Mouse (Mus musculus) hindbrain, embryonic 13.5 days (tissue): ENCODE data around the gene Zc3h18. TPM values are rescaled to one million over a fixed set of nuclear protein-coding genes. Genes with fewer than 3 reads are reported as not detected.

Experiments
- ATAC-seq: fragments of 200-750 bp; cut with Nextera tagmentation; 2 replicates; pipeline ENCODE4 v1.8.0; 2017; ENCODE audit warnings: moderate TSS enrichment; ENCODE audit not compliant: low FRiP score
- H3K27ac ChIP-seq: fragments of 300-500 bp; sonication (generic); 2 replicates; pipeline ENCODE4 v1.5.1; 2015; ENCODE audit warnings: inconsistent platforms, mild to moderate bottlenecking, moderate library complexity
- H3K27me3 ChIP-seq: fragments of 300-500 bp; sonication (generic); 2 replicates; pipeline ENCODE4 v1.6.1; 2015; ENCODE audit warnings: mild to moderate bottlenecking, inconsistent platforms
- H3K36me3 ChIP-seq: fragments of 300-500 bp; sonication (generic); 2 replicates; pipeline ENCODE4 v1.6.1; 2015; ENCODE audit warnings: mild to moderate bottlenecking, inconsistent platforms
- H3K4me1 ChIP-seq: fragments of 300-500 bp; sonication (generic); replicated peaks from 2 replicates; pipeline ENCODE4 v1.6.1; 2015; ENCODE audit warnings: inconsistent platforms
- H3K4me2 ChIP-seq: fragments of 300-500 bp; sonication (generic); 2 replicates; pipeline ENCODE4 v1.6.1; 2015; ENCODE audit warnings: inconsistent platforms, mild to moderate bottlenecking, moderate library complexity
- H3K4me3 ChIP-seq: fragments of 300-500 bp; sonication (generic); 2 replicates; pipeline ENCODE4 v1.5.1; 2015; ENCODE audit warnings: mild to moderate bottlenecking, inconsistent platforms
- H3K9ac ChIP-seq: fragments of 300-500 bp; sonication (generic); 2 replicates; pipeline ENCODE4 v1.6.1; 2015; ENCODE audit warnings: mild to moderate bottlenecking, inconsistent platforms
- H3K9me3 ChIP-seq: fragments of 300-500 bp; sonication (generic); 2 replicates; pipeline ENCODE4 v1.6.1; 2016; ENCODE audit warnings: inconsistent platforms
- WGBS: fragments of 180-500 bp; shearing (Covaris S2); methylation state at CpG from one replicate; pipeline ENCODE4 v1.1.7; 2015; 5-methylcytosine and 5-hydroxymethylcytosine counted together
- polyA plus RNA-seq: library from polyadenylated mRNA; unstranded; fragments of >200 nt; fragmentation: Nextera tagmentation; extraction: Ambion mirVana; gene quantifications from 2 replicates; pipeline ENCODE4 v1.2.1, GENCODE M21; 2015

Gene Zc3h18
- polyA plus RNA-seq, 1 experiment from 2014 or later: 38.5 TPM

- Histone ChIP-seq H3K4me3 (no peak overlapping the region), H3K27ac (no peak overlapping the region), H3K4me2 (no peak overlapping the region), H3K9ac (no peak overlapping the region), H3K4me1 (no peaks in the 10 kb centered on the region), H3K9me3 (no peaks in the 10 kb centered on the region), H3K36me3 (peaks cover 49% of the 10 kb centered on the region), H3K27me3 (no peaks in the 10 kb centered on the region)
- WGBS: 69% methylated on average over 9 of the region's 9 CpGs
- ATAC-seq: no peak
Observed at GRCm38 (mm10) chr8:122419881-122420555, 43.6 kb downstream of the Zc3h18 start.

DNA sequence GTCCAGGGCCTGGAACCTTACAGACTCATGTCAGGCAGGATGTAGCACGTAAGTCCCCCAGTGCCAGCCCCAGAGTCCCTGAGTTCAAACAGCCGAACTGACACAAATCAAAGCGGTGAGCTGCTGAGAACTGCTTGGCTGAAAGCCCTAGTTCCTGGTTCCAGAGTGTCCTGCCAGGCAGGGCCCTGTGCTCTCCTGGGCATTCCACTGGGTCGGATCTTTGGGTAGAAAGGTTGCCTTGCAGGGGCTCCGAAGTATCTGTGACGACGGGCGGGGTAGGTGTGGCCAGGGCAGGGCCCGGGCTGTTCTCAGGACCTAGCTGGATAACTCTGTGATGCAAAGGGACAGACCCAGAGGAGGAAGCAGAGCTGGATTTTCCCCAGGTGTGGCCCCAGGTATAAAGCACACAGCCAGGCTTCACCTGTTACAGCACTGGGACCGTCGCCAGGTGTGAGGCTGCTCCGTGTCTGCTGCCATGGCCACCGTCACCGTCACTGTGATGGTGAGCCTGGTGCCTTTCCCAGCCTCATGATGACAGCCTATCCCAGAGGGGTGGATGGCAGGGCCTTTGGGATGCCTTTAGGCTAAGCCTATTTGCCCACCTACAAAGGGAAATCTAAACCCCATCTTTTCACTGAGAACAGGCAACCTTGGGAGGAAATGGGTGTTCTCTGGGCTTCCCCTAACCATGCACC lies 45.1 kb downstream of the Zc3h18 start, which contains the start of gene Il17c:
Il17c (plus strand) TSS at position 645 of the 695 bp plus-strand sequence.
- ATAC-seq: no peak
- Histone ChIP-seq H3K4me3 (no peak within 1 kb of the TSS), H3K4me1 (no peaks in the 10 kb centered on the region), H3K4me2 (no peak within 1 kb of the TSS), H3K27me3 (no peaks in the 10 kb centered on the region), H3K36me3 (peaks cover 34% of the 10 kb centered on the region), H3K27ac (no peak within 1 kb of the TSS), H3K9ac (no peak within 1 kb of the TSS), H3K9me3 (no peaks in the 10 kb centered on the region)
- 89% methylated on average over 14 of the region's 14 CpGs for WGBS

- Histone ChIP-seq H3K4me2 (no peak overlapping the region), H3K27me3 (no peaks in the 10 kb centered on the region), H3K9ac (no peak overlapping the region; the same call in 1 of the 2 replicates), H3K4me1 (no peaks in the 10 kb centered on the region), H3K36me3 (peaks cover 19% of the 10 kb centered on the region), H3K27ac (no peak overlapping the region), H3K4me3 (no peak overlapping the region), H3K9me3 (no peaks in the 10 kb centered on the region)
- WGBS: 85% methylated on average over 24 of the region's 24 CpGs
- ATAC-seq: no peak
Observed at GRCm38 (mm10) chr8:122423217-122423616, 46.8 kb downstream of the Zc3h18 start.

- no peak for ATAC-seq
- Histone ChIP-seq H3K4me1 (no peaks in the 10 kb centered on the region), H3K27me3 (no peaks in the 10 kb centered on the region), H3K4me2 (no peak overlapping the region), H3K9ac (no peak overlapping the region), H3K27ac (no peak overlapping the region), H3K4me3 (no peak overlapping the region), H3K9me3 (no peaks in the 10 kb centered on the region), H3K36me3 (peaks cover 14% of the 10 kb centered on the region)
- WGBS: 52% methylated on average over 5 of the region's 5 CpGs
Observed at GRCm38 (mm10) chr8:122423659-122424058, 47.2 kb downstream of the Zc3h18 start.

GRCm38 (mm10) chr8:122426145-122426544 lies 49.7 kb downstream of the Zc3h18 start:
- Histone ChIP-seq H3K36me3 (peaks cover under 1% of the 10 kb centered on the region; the same call in 1 of the 2 replicates), H3K4me2 (no peak overlapping the region), H3K9me3 (no peaks in the 10 kb centered on the region), H3K27ac (no peak overlapping the region), H3K4me1 (no peaks in the 10 kb centered on the region), H3K27me3 (no peaks in the 10 kb centered on the region), H3K9ac (no peak overlapping the region), H3K4me3 (no peak overlapping the region)
- WGBS: 84% methylated on average over 9 of the region's 9 CpGs
- ATAC-seq: no peak

DNA sequence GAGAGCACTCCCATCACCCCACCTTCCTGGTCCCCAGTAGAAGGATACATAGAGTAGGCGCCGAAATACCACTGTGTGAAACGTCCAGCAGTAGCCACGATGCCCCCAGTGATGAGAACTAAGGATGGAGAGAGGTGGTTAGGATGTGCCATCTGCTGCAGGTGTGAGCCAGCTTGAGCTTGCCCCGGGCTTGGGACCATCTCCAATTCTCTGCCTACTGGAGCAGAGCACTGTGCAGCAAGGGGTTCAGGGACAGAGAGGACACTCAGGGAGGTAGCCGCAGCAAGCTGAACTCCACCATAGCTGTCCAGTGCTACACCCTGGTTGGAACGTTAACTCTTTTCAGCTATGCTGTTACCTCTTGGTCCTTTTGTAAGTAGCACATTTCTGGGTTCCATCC lies 51.2 kb downstream of the Zc3h18 start:
- Histone ChIP-seq H3K27me3 (peaks cover 12% of the 10 kb centered on the region), H3K36me3 (no peaks in the 10 kb centered on the region), H3K9me3 (no peaks in the 10 kb centered on the region), H3K9ac (no peak overlapping the region), H3K4me2 (no peak overlapping the region), H3K27ac (no peak overlapping the region), H3K4me3 (no peak overlapping the region), H3K4me1 (peaks cover 12% of the 10 kb centered on the region)
- ATAC-seq: no peak
- 89% methylated on average over 7 of the region's 7 CpGs for WGBS

DNA sequence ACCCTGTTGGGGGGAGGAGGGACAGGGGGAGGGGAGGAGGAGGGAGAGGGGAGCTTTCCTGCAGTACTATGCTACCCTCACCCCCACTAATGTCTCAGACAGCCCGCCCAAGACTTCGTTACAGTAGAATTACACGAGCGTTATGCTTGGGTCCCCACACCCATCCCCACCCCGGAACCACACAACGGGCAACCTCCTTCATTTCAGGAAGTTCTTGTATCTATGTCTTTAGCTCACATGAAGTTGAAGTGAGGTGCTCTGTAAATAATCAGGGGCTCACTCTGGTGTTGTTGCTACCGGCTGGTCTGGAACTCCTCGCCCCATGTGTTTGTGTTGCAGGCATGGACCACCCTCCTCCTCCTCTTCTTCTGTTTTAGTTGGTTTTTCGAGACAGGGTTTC lies 51.8 kb downstream of the Zc3h18 start:
- peaks cover 17% of the 10 kb centered on the region for H3K27me3 ChIP-seq
- ATAC-seq: no peak
- no peak overlapping the region for H3K9ac ChIP-seq
- H3K9me3 ChIP-seq: no peaks in the 10 kb centered on the region
- H3K36me3 ChIP-seq: no peaks in the 10 kb centered on the region
- no peak overlapping the region for H3K27ac ChIP-seq
- no peak overlapping the region for H3K4me3 ChIP-seq
- 94% methylated on average over 9 of the region's 9 CpGs for WGBS
- peaks cover 17% of the 10 kb centered on the region for H3K4me1 ChIP-seq
- no peak overlapping the region for H3K4me2 ChIP-seq

- ATAC-seq: no peak
- Histone ChIP-seq H3K36me3 (peaks cover 19% of the 10 kb centered on the region), H3K9me3 (no peaks in the 10 kb centered on the region), H3K4me3 (no peak overlapping the region), H3K4me2 (no peak overlapping the region), H3K4me1 (peaks cover 17% of the 10 kb centered on the region), H3K27me3 (peaks cover 19% of the 10 kb centered on the region), H3K27ac (no peak overlapping the region), H3K9ac (no peak overlapping the region)
- 85% methylated on average over 10 of the region's 10 CpGs for WGBS
Observed at GRCm38 (mm10) chr8:122430058-122430636, 53.7 kb downstream of the Zc3h18 start.

- peaks cover 17% of the 10 kb centered on the region for H3K4me1 ChIP-seq
- H3K9me3 ChIP-seq: no peaks in the 10 kb centered on the region; the same call in 1 of the 2 replicates
- WGBS: 79% methylated on average over 3 of the region's 3 CpGs
- H3K36me3 ChIP-seq: peaks cover 24% of the 10 kb centered on the region
- H3K27me3 ChIP-seq: peaks cover 19% of the 10 kb centered on the region
- H3K9ac ChIP-seq: no peak overlapping the region
- ATAC-seq: no peak
- H3K27ac ChIP-seq: no peak overlapping the region
- H3K4me2 ChIP-seq: no peak overlapping the region
- H3K4me3 ChIP-seq: no peak overlapping the region
Observed at GRCm38 (mm10) chr8:122430646-122431045, 54.2 kb downstream of the Zc3h18 start.

DNA sequence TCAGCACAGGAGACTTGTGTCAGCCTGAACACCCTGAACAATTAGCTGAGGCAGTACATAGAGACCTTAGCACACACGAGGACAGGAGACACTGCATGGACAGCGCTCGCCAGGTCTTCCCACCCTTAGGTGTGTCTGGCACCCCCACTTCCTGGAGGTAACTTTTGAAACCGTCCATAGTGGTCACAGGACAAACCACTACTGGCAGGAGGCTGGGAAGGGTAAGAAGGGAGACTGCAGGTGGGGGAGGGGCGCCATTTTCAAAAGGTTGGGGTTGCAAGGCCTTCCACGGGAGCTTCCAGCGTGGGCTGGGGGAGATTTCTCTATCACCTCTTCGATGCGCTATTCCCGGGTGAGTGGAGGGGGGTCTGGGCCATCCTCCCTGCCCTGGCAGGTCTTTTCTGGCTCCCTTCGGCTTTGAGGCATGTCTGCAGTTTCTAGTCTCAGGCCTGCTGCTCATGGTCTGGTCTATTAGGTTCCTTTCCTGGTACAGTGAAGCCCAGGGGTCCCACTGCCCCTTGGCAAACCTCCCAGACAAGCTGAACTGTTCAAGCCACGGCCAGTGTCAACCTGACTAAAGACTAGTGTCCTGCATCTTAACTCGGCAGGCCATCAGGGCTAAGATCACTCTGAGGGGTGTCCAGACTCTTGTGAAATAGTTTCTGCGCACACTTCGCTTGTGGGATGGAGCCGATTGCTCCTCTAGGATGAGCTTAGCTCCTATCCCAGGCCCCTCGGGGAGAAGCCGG lies 55.5 kb downstream of the Zc3h18 start:
- peak overlapping the region; percentile 3 for H3K27ac ChIP-seq
- H3K9ac ChIP-seq: peak overlapping the region; percentile 65
- 38% methylated on average over 18 of the region's 18 CpGs for WGBS
- H3K4me1 ChIP-seq: peaks cover 17% of the 10 kb centered on the region
- no peaks in the 10 kb centered on the region; the same call in 1 of the 2 replicates for H3K9me3 ChIP-seq
- H3K4me3 ChIP-seq: peak overlapping the region; percentile 37
- H3K27me3 ChIP-seq: peaks cover 19% of the 10 kb centered on the region
- peak overlapping the region; percentile 59 for H3K4me2 ChIP-seq
- ATAC-seq: no peak
- peaks cover 37% of the 10 kb centered on the region for H3K36me3 ChIP-seq

DNA sequence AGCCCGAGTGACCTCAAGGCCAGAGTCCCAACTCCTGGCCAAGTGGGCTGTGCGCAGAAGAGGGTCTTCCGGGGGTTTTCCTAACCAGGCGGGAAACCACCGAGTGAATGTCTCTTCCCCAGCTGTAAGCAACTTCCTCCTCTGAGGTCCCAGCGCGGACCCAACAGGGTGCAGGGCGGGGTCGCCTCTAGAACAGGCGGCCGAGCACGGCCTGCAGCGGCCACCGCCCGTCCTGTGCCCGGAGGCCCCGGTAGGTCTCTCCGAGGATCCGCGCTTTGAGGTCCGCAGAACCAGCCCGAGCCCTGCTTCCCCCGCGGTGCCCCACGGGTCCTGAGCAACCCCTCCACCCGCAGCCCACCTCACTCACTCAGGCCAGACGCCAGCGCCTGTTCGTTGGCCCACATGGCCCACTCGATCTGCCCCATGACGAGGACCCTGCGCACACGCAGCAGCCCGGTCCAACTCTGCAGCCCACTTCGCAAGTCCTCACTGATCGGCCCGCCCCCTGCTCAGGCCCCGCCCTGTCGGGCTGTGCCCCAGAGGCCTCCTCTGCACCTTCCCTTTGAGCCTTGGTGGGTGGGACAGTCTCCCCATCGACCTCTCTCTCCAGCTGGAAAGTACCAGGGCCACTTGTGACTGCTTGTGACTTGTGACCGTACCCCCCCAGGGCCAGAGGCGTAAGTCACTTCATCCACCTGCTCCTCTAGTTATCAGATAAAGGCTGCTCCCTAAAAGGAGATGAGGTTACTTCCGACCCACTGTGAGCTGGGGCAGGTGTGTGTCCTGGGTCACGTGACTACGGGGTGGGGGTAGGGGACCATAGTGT lies 56.2 kb downstream of the Zc3h18 start, which contains the start of gene Cyba:
Cyba (minus strand) TSS at position 488 of the 826 bp plus-strand sequence.
- Histone ChIP-seq H3K9me3 (no peaks in the 10 kb centered on the region; the same call in 1 of the 2 replicates), H3K9ac (peak within 1 kb of the TSS; percentile 65), H3K4me3 (peak within 1 kb of the TSS; percentile 37), H3K4me2 (peak within 1 kb of the TSS; percentile 59), H3K27ac (peak within 1 kb of the TSS; percentile 3), H3K27me3 (peaks cover 19% of the 10 kb centered on the region), H3K36me3 (peaks cover 45% of the 10 kb centered on the region), H3K4me1 (peaks cover 17% of the 10 kb centered on the region)
- ATAC-seq: peak; percentile 79
- 5% methylated on average over 45 of the region's 45 CpGs for WGBS
